Mouse (Mus musculus): Measurements from ENCODE around the gene Knop1.

Knop1 gene

GRCm38 (mm10) chr7:118797600-118797999 lies 58.5 kb downstream of the Knop1 start:
- no peak for DNase-seq (ENCODE audit: low read depth, low spot score)

- DNase-seq (ENCODE audit: low read depth, low spot score) = no peak
Observed at GRCm38 (mm10) chr7:118796838-118797237, 59.2 kb downstream of the Knop1 start.

DNA sequence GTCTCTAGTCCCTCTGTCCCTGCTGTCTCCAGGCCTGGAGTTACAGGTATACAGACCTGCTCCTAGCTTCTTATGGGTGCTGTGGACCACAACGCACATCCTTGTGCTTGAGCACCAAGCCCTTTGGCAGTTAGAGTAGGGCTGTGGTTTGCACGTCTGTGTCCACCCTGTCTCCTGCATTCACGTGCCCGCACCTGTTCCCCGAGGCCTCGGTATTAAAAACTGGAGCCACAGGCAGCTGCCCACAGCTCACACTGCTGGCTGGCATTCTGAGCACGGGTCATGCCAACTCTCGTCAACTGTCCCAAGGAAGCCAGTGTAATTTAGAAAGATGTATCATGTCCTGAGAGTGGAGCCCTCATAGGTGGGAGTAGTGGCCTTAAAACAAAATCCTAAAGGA lies 60.3 kb downstream of the Knop1 start:
- no peak for DNase-seq (ENCODE audit: low read depth, low spot score)

DNA sequence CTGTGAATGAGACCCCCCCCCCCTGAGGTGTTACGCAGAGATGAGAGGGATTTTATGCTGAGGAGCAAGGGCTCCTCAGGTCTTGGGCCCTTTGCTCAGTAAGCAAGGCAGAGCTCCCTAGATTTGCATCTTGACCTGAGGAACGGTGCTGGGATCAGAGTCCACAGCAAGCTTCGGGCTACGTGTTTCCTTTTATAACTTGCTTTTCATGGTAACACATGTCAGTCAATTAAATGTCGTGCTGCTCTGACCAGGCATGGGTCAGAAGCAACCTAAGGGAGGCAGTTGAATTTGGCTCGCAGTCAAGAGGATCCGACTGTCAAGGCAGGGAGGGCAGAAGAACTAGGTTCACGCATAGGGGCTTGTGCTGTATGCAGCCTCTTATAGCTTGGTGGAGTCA lies 62.2 kb downstream of the Knop1 start:
- no peak for DNase-seq (ENCODE audit: low read depth, low spot score)
